Mouse (Mus musculus) B cell, adult 2 months (primary cell): ENCODE results near the gene Acer3.
A peak's percentile ranks its signal among the peaks of the same experiment; 100 is the strongest.

Experiments used
- DNase-seq, 2 experiments: peaks; one replicate each; pipeline ENCODE4 v3.0.0; 2022

Acer3 gene

GRCm38 (mm10) chr7:98321083-98321482, at the start of gene Acer3:
TSS of gene Acer3 (minus strand) at chr7:98321208.
- no peak for DNase-seq

GRCm38 (mm10) chr7:98369762-98370369, 48.9 kb upstream of the Acer3 start:
- no peak for DNase-seq

- DNase-seq, result no peak
Observed at GRCm38 (mm10) chr7:98361662-98362061, 40.7 kb upstream of the Acer3 start.

GRCm38 (mm10) chr7:98361063-98361652, 40.1 kb upstream of the Acer3 start, which contains the start of gene Tsku:
TSS of gene Tsku (minus strand) at chr7:98361328.
- peak; percentile 10 to 17 for DNase-seq

- no peak for DNase-seq
Observed at GRCm38 (mm10) chr7:98360621-98360990, 39.6 kb upstream of the Acer3 start.

- DNase-seq, result peak in 1 of 2 experiments; percentile 4
Observed at GRCm38 (mm10) chr7:98359951-98360620, 39.1 kb upstream of the Acer3 start.

GRCm38 (mm10) chr7:98358016-98358415, 37.0 kb upstream of the Acer3 start:
- no peak for DNase-seq

- DNase-seq, result no peak
Observed at GRCm38 (mm10) chr7:98357324-98357723, 36.3 kb upstream of the Acer3 start.

- no peak for DNase-seq
Observed at GRCm38 (mm10) chr7:98354921-98355310, 33.9 kb upstream of the Acer3 start.

GRCm38 (mm10) chr7:98354160-98354920, 33.3 kb upstream of the Acer3 start:
- no peak for DNase-seq

GRCm38 (mm10) chr7:98353616-98354015, 32.6 kb upstream of the Acer3 start:
- no peak for DNase-seq

GRCm38 (mm10) chr7:98351523-98351922, 30.5 kb upstream of the Acer3 start:
- DNase-seq, result no peak

- DNase-seq, result no peak
Observed at GRCm38 (mm10) chr7:98349821-98350220, 28.8 kb upstream of the Acer3 start.

- peak; percentile 86 to 87 for DNase-seq
Observed at GRCm38 (mm10) chr7:98349096-98349495, 28.1 kb upstream of the Acer3 start.

- peak; percentile 77 to 79 for DNase-seq
Observed at GRCm38 (mm10) chr7:98348043-98348442, 27.0 kb upstream of the Acer3 start.

GRCm38 (mm10) chr7:98347471-98347870, 26.5 kb upstream of the Acer3 start:
- no peak for DNase-seq

- DNase-seq, result no peak
Observed at GRCm38 (mm10) chr7:98345036-98345435, 24.0 kb upstream of the Acer3 start.

GRCm38 (mm10) chr7:98344361-98344760, 23.4 kb upstream of the Acer3 start:
- DNase-seq, result peak; percentile 66 to 70

GRCm38 (mm10) chr7:98342249-98342648, 21.2 kb upstream of the Acer3 start:
- DNase-seq, result no peak

- peak; percentile 82 to 84 for DNase-seq
Observed at GRCm38 (mm10) chr7:98341475-98341874, 20.5 kb upstream of the Acer3 start.

- no peak for DNase-seq
Observed at GRCm38 (mm10) chr7:98340343-98340742, 19.3 kb upstream of the Acer3 start.

- no peak for DNase-seq
Observed at GRCm38 (mm10) chr7:98333987-98334386, 13.0 kb upstream of the Acer3 start.

GRCm38 (mm10) chr7:98333507-98333906, 12.5 kb upstream of the Acer3 start:
- DNase-seq, result no peak
